Mouse (Mus musculus) stomach, embryonic 14.5 days (tissue): Measurements from ENCODE around the gene Gfpt2. TPM values are rescaled to one million over a fixed set of nuclear protein-coding genes. Genes with fewer than 3 reads are reported as not detected.
"Not testable (repeated sequence)": the region's sequence is repeated elsewhere in the genome, so short reads cannot be mapped to it uniquely, and the experiment has no call there.

Experiments
- ATAC-seq: fragments of 200-750 bp; cut with Nextera tagmentation; 2 replicates; pipeline ENCODE4 v1.8.0; 2017; ENCODE audit warnings: low read depth, moderate TSS enrichment; ENCODE audit not compliant: insufficient number of reproducible peaks, insufficient read depth, low FRiP score
- H3K27ac ChIP-seq: fragments of 300-500 bp; sonication (generic); 2 replicates; pipeline ENCODE4 v1.5.1; 2014; ENCODE audit warnings: mild to moderate bottlenecking, low read length, moderate library complexity, mixed read lengths
- H3K27me3 ChIP-seq: fragments of 300-500 bp; sonication (generic); 2 replicates; pipeline ENCODE4 v1.6.1; 2014; ENCODE audit warnings: low read length, control low read depth, mixed read lengths; ENCODE audit not compliant: control insufficient read depth, insufficient read depth
- H3K36me3 ChIP-seq: fragments of 300-500 bp; sonication (generic); 2 replicates; pipeline ENCODE4 v1.6.1; 2014; ENCODE audit warnings: mild to moderate bottlenecking, control low read depth, low read length, moderate library complexity, mixed read lengths; ENCODE audit not compliant: control insufficient read depth, insufficient read depth
- H3K4me1 ChIP-seq: fragments of 300-500 bp; sonication (generic); 2 replicates; pipeline ENCODE4 v1.6.1; 2014; ENCODE audit warnings: low read length, control low read depth, mixed read lengths; ENCODE audit not compliant: control insufficient read depth, insufficient read depth
- H3K4me2 ChIP-seq: fragments of 300-500 bp; sonication (generic); replicated peaks from 2 replicates; pipeline ENCODE4 v1.6.1; 2014; ENCODE audit warnings: low read depth, low read length, control low read depth
- H3K4me3 ChIP-seq: fragments of 300-500 bp; sonication (generic); 2 replicates; pipeline ENCODE4 v1.5.1; 2014; ENCODE audit warnings: low read depth, low read length, control low read depth
- H3K9ac ChIP-seq: fragments of 300-500 bp; sonication (generic); replicated peaks from 2 replicates; pipeline ENCODE4 v1.6.1; 2014; ENCODE audit warnings: low read depth, mild to moderate bottlenecking, control low read depth, low read length, moderate library complexity, mixed read lengths
- H3K9me3 ChIP-seq: fragments of 300-500 bp; sonication (generic); 2 replicates; pipeline ENCODE4 v1.6.1; 2016; ENCODE audit warnings: low read depth, low read length, control low read depth; ENCODE audit not compliant: control insufficient read depth
- WGBS: fragments of 180-500 bp; shearing (Covaris S2); extraction: QIAGEN DNeasy Blood & Tissue Kit; methylation state at CpG from one replicate; pipeline ENCODE4 v1.1.7; 2014; 5-methylcytosine and 5-hydroxymethylcytosine counted together
- polyA plus RNA-seq: library from polyadenylated mRNA; unstranded; fragments of >200 nt; fragmentation: Nextera tagmentation; extraction: Ambion mirVana; gene quantifications from 2 replicates; pipeline ENCODE4 v1.2.1, GENCODE M21; 2014

Gene Gfpt2
- polyA plus RNA-seq, 1 experiment from 2014 or later: 10.5 TPM

DNA sequence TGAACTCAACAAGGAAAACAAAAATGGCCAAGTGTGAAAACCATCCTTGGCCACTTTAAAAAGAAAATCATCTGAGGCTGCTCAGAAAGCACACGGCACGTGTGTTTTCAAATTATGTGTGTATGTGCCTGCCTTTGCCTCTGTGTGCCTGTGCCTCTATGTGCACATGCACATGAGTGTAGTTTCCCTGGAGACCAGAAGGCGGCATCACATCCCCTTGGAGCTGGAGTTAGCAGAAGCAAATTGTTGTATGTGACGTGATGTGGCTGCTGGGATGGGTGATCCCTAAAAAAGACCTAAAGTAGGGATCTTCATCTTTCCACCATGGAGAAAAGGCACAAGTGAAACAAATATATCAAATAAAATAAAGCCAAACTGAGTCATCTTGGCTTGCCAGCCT lies 9.8 kb downstream of the Gfpt2 start:
- no peak for ATAC-seq
- Histone ChIP-seq H3K27me3 (no peaks in the 10 kb centered on the region), H3K4me1 (no peaks in the 10 kb centered on the region; the same call in 1 of the 2 replicates), H3K9ac (no peak overlapping the region), H3K27ac (no peak overlapping the region), H3K36me3 (no peaks in the 10 kb centered on the region), H3K9me3 (no peaks in the 10 kb centered on the region), H3K4me2 (no peak overlapping the region), H3K4me3 (no peak overlapping the region)
- WGBS: 95% methylated on average over 4 of the region's 4 CpGs

DNA sequence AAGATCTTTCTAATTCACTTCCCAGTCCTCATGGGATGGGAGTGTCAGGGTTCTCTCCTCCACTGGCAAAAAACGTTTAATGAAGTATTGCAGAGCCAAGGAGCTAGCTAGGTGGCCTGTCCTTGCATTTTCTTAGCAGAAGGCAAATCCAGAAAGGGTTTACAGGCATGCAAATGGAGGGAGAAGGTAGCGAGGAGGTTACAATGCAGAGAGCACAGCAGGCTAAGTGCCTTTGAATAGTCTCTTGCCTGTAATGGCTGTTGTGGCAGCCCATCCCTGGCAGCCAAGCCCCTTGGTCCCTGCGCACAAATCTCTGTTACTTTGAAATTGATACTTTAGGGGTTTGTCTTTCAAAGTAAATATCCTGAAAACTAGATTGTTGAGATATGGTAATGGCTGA lies 12.2 kb downstream of the Gfpt2 start:
- Histone ChIP-seq H3K4me2 (no peak overlapping the region), H3K9me3 (no peaks in the 10 kb centered on the region), H3K36me3 (no peaks in the 10 kb centered on the region), H3K27ac (no peak overlapping the region), H3K4me3 (no peak overlapping the region), H3K27me3 (no peaks in the 10 kb centered on the region), H3K9ac (no peak overlapping the region), H3K4me1 (no peaks in the 10 kb centered on the region)
- 48% methylated on average over 3 of the region's 3 CpGs for WGBS
- no peak for ATAC-seq

DNA sequence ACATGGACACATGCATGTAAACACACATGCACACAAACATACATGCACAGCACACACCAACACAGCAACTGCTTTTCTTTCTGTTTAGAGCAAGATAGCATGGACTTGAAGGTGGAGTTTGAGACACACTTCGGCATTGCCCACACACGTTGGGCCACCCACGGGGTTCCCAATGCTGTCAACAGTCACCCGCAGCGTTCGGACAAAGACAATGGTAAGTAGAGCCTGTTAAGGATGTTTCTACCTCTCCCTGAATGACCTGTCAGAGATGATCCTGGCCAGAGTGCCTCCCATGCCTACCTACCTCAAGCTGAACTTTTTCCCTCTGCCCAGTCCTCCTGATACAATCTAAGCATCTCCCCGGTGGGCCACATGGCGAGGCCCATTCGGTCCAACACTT lies 15.0 kb downstream of the Gfpt2 start:
- WGBS: 93% methylated on average over 9 of the region's 9 CpGs
- no peak overlapping the region for H3K4me3 ChIP-seq
- ATAC-seq: no peak

DNA sequence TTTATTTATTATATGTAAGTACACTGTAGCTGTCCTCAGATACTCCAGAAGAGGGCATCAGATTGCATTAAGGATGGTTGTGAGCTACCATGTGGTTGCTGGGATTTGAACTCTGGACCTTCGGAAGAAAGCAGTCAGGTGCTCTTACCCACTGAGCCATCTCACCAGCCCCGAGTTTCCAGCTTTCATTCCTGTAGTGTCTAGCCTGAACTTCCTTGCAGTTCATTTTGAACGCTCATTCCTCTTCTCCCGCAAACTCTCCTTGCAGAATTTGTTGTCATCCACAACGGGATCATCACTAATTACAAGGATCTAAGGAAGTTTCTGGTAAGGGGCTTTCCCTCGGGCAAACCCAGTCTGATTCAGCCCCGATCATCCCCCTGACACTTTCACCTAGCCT lies 16.7 kb downstream of the Gfpt2 start:
- H3K27ac ChIP-seq, H3K4me3 ChIP-seq, H3K27me3 ChIP-seq, H3K9ac ChIP-seq, H3K4me1 ChIP-seq, H3K9me3 ChIP-seq, H3K4me2 ChIP-seq, ATAC-seq, H3K36me3 ChIP-seq: not testable (repeated sequence)
- 86% methylated on average over 7 of the region's 7 CpGs for WGBS

More for the DNA sequence above, 15.0 kb downstream of the Gfpt2 start:
- Histone ChIP-seq H3K27me3 (no peaks in the 10 kb centered on the region), H3K36me3 (0 out of 2 replicates have a peak, but pooled peaks cover 2% of the 10 kb centered on the region), H3K4me2 (no peak overlapping the region), H3K27ac (no peak overlapping the region), H3K9me3 (no peaks in the 10 kb centered on the region), H3K4me1 (no peaks in the 10 kb centered on the region), H3K9ac (no peak overlapping the region)

DNA sequence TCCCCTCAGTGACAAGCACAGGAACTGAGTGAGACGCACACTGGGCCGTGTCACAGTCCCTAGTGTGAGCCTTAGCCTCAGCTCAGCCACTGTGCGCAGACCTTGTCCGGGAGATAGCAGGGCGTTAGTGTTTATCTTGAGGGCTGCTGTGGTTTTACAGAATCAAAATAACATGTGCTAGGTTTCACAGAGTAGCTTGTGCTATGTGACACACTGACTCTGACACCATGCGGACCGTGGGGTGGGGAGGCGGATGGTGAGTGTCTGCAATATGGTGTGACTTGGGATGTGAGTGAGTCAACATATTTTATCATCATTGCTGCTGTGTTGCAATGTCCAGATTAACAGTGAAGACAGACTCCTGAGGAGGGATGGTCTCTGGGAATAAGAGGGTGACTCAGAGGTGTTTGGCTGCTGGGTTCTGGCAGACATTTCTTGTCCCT lies 17.1 kb downstream of the Gfpt2 start:
- WGBS: 77% methylated on average over 8 of the region's 8 CpGs
- Histone ChIP-seq H3K9me3 (no peaks in the 10 kb centered on the region), H3K27ac (no peak overlapping the region), H3K36me3 (0 out of 2 replicates have a peak, but pooled peaks cover 2% of the 10 kb centered on the region), H3K4me2 (no peak overlapping the region), H3K27me3 (no peaks in the 10 kb centered on the region), H3K9ac (no peak overlapping the region), H3K4me1 (no peaks in the 10 kb centered on the region), H3K4me3 (no peak overlapping the region)
- no peak for ATAC-seq

DNA sequence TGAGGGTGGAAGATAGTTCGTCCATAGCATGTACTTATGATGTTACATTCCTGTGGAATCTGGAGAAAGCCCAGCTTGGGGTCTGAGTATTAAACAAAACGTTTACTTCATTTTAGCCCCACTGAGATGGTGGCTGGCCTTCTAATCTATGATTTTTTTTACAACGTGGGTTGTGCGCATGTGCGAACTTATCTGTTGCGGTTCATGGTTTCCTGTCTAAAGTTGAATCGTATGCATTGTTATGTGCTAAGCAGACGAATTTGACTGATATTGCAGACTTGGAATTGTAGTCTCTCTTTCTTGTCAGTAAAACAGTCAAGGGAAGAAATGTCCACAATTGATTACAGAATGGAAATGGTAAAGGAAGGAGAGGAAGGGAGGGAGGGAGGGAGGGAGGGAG lies 17.9 kb downstream of the Gfpt2 start:
- H3K27me3 ChIP-seq: no peaks in the 10 kb centered on the region
- no peak overlapping the region for H3K9ac ChIP-seq
- H3K4me1 ChIP-seq: no peaks in the 10 kb centered on the region
- H3K27ac ChIP-seq: no peak overlapping the region
- H3K4me3 ChIP-seq: no peak overlapping the region
- ATAC-seq: no peak
- no peak overlapping the region for H3K4me2 ChIP-seq
- 80% methylated on average over 8 of the region's 8 CpGs for WGBS
- no peaks in the 10 kb centered on the region for H3K9me3 ChIP-seq
- H3K36me3 ChIP-seq: 0 out of 2 replicates have a peak, but pooled peaks cover 2% of the 10 kb centered on the region

DNA sequence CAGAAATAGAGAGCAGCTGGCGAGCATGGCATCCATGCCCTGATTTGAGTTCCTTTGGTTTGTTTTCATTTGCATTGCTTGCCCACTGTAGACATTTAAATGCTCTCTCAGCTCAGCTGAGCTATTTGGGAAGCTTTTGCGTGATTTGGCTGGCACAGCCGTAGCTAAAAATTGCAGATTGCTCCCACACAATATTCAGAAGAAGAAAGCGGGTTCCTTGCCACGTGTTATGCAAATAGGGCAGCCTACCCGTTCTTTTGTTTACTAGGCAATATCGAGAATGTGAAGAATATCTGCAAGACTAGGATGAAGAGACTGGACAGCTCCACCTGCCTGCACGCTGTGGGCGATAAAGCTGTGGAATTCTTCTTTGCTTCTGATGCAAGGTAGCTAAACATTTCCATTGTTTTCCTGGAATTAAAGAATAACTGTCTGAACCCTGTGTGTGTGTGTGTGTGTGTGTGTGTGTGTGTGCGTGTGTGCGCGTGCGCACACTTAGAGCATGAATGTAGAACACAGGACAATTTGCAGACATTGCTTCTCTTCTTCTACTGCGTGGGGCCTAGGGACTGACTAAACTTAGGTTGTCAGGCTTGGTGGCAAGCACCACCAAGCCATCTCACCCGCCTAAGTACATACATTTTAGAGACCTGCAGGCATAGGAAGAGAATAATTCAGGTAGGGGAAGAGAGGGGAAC lies 25.0 kb downstream of the Gfpt2 start:
- H3K4me2 ChIP-seq: no peak overlapping the region
- no peak overlapping the region for H3K4me3 ChIP-seq
- H3K27ac ChIP-seq: no peak overlapping the region
- no peaks in the 10 kb centered on the region for H3K9me3 ChIP-seq
- no peaks in the 10 kb centered on the region; the same call in 1 of the 2 replicates for H3K36me3 ChIP-seq
- no peak overlapping the region for H3K9ac ChIP-seq
- H3K4me1 ChIP-seq: no peaks in the 10 kb centered on the region
- ATAC-seq: no peak
- WGBS: 85% methylated on average over 15 of the region's 15 CpGs
- no peaks in the 10 kb centered on the region for H3K27me3 ChIP-seq

DNA sequence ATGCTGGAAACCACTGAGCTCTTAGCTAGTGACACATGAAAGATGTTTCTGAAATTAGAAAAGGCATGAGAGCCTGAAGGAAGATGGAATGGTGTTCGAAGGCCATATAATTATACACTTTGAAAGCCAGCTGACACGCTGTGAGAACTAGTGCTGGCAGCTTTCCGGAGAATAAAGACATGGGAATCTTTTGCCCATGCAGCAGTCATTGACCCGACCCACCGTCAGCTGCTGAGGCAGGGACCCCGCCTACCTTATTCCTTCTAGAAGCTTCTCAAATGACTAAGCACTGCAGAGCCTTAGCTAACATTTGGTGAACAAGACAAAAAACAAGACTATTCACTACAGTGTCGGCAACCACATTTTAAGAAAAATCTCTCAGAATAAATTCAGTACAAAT lies 25.7 kb downstream of the Gfpt2 start:
- no peak overlapping the region for H3K4me3 ChIP-seq
- H3K9me3 ChIP-seq: no peaks in the 10 kb centered on the region
- no peaks in the 10 kb centered on the region; the same call in 1 of the 2 replicates for H3K36me3 ChIP-seq
- H3K27ac ChIP-seq: no peak overlapping the region
- WGBS: 86% methylated on average over 7 of the region's 7 CpGs
- H3K27me3 ChIP-seq: no peaks in the 10 kb centered on the region
- no peak overlapping the region for H3K9ac ChIP-seq
- ATAC-seq: no peak
- no peak overlapping the region for H3K4me2 ChIP-seq
- no peaks in the 10 kb centered on the region for H3K4me1 ChIP-seq

DNA sequence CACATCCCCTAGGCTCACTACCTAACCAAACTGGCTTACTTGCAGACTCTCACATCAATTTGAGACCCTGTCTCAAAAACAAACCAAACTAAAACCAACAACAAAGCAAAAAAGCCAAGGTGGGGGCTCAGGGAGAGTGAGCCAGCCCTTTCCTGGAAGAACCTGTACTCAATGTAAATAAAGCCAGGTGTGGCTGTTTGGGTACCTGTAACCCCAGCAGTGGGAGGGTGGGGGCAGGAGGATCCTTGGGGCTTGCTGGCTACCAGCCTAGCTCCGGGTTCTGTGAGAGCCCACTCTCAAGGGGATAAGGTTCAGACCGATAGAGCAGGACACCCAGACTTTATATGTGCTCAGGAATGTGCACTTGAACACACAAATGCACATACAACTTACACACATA lies 26.9 kb downstream of the Gfpt2 start:
- peak; percentile 49; the same call in 1 of the 2 replicates for ATAC-seq
- Histone ChIP-seq H3K9me3 (no peaks in the 10 kb centered on the region), H3K36me3 (no peaks in the 10 kb centered on the region; the same call in 1 of the 2 replicates), H3K4me3 (no peak overlapping the region), H3K27ac (no peak overlapping the region), H3K9ac (no peak overlapping the region), H3K27me3 (no peaks in the 10 kb centered on the region), H3K4me2 (no peak overlapping the region), H3K4me1 (no peaks in the 10 kb centered on the region)
- WGBS: 80% methylated on average over 2 of the region's 2 CpGs
